Mouse (Mus musculus) adrenal gland, adult 8-10 months (tissue): ENCODE measurements around the gene Kazn. TPM values are rescaled to one million over a fixed set of nuclear protein-coding genes. Genes with fewer than 3 reads are reported as not detected.

Source experiments
- DNase-seq: peaks from one replicate; pipeline ENCODE4 v3.0.0; 2022
- total RNA-seq, 4 experiments: library from RNA; stranded (reverse); gene quantifications; 2 replicates each; pipeline ENCODE4 v1.2.4; 2022

The Kazn gene
- total RNA-seq, 4 experiments from 2014 or later = 27.4 to 46.1 (median 31.9) TPM

DNA sequence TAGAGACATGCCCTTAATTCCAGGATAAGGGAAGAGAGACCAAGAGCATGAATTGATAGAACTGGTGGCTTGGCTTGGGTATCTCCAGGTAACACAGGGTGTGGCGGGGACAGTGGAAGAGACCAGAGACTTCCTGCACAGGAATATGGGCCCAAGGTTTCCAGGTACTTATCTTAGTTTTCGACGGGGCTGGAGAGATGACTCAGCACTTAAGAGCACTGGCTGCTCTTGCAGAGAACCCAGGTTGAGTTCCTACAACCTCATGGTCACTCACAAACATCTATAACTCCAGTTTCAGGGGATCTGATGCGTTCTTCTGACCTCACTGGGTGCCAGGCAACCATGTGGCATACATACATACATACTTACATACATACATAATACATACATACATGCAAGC is 3.0 kb upstream of the Kazn start:
- DNase-seq = no peak

DNA sequence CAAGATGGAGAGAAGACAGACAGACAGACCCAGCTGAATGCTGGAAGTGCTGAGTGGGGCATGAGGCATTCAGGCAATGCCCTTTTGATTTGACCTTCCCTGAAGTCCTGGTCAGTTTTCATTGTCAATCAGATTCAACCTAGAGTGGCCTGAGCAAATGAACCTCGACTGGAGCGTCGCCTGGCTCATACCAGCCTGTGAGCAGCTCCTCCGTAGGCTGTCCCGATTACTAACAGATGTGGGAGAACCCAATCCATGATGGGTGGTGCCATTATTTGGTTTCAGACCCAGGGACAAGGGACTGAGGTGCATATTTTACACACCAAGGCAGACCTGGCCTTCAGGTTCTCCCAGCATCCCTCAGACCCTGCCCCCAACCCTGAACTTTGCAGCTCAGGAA is 1.7 kb upstream of the Kazn start:
- DNase-seq = no peak

DNA sequence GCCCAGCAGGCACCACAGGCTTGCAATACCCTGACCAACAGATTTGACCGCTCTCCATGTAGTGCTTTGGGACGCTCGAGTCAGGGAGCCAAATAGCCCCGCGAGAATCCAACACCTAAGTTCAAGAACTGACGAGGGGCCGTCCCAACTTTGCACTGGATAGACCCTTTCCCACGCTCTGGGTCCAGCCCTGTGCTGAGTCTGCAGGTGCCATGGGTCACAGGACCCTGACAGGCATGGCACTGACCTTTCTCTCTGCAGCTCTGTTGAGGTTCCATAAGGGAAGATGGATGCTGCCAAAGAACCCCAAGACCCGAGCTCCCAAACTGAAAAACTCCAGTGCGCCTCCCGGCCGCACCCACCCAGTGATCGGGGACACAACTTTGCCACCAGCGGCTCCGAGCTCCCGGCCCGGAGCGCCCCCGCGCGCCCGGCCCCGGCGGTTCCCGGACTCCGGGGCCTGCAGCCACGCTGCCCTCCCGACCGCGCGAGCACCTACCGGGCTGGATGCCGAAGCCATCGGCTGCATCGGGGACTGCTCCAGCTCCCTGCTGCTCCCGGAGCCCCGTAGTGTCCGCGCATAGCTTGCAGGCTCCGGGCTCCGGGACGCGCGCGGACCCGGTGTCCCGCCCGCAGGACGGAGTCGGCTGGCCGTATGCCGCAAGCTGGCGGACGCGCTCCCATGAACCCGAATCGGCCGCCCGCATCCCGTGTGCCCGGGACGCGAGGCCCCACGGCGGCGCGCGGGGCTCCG is 538 bp downstream of the Kazn start:
- peak; percentile 51 for DNase-seq

DNA sequence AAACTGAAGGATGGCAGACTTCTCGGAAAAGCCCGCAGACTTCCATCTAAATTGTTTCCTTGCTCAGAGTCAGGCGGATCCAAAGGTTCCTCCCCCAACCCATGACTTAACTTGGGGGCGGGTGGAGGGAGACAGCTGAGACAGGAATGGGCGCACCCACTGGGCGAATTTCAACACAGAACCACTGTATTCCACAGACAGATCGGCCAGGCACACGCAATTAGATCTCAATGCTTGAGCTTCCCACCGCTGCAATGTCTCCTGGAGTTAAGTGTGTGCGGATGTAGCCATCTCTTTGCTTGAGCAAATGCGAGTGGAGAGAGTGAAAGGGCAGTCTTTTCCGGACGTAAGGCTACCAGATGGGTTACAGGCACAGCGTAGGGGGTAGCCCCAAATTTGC is 1.2 kb downstream of the Kazn start:
- DNase-seq = no peak

DNA sequence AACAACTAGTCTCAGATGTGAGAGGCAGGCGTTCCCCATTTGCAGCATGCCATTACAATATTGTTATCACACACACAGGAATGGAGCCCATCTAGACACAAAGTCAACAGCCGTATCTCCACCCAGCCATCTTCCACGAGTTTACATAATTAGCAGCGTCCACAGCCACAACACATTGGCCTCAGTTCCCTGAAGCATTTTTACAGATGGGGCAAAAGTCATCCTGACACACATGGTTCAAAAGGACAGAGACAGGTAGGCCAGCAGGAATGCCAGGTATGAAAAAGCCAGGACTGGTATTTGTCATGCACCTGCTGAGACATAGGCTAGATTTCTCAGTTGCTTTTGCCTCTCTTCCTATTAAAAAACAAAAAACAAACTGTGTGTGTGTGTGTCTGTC is 2.5 kb downstream of the Kazn start:
- DNase-seq = no peak

DNA sequence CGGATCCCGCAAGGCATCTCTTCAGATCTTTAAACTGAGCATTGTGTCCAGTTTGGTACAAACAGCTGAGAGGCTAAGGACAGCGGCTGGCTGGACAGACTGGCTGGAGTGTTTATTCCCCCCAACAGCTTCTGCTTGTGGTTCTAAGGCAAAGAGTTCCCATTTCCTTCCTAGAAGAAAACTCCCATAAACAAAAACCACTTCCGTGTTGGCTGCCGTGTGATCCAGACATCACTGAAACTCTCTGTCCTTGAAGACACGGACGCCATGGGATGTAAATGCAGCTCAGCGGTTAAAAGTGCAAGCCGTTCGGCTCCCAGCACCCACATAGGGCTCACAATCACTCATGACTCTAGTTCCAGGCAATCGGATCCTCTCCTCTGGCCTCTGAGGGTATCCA is 3.8 kb downstream of the Kazn start:
- no peak for DNase-seq

DNA sequence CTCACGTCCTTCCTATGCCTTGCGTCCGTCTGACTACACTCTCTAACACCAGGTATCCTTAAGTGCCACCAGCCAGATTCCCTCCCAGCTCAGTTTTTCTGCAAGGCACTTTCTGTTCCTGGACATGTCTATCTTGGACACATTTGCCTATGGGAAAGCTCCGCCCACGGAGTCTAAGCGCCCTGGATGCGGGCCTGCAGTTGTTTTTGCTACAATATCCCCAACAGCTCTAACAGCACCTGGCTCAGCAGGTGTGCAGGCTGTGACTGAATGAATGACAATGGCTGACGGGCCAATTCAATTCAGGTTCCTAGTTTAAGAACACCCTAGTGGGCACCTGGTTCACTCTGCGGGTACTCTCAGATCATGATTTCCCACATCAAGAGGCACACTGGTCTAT is 4.4 kb downstream of the Kazn start:
- DNase-seq = no peak

DNA sequence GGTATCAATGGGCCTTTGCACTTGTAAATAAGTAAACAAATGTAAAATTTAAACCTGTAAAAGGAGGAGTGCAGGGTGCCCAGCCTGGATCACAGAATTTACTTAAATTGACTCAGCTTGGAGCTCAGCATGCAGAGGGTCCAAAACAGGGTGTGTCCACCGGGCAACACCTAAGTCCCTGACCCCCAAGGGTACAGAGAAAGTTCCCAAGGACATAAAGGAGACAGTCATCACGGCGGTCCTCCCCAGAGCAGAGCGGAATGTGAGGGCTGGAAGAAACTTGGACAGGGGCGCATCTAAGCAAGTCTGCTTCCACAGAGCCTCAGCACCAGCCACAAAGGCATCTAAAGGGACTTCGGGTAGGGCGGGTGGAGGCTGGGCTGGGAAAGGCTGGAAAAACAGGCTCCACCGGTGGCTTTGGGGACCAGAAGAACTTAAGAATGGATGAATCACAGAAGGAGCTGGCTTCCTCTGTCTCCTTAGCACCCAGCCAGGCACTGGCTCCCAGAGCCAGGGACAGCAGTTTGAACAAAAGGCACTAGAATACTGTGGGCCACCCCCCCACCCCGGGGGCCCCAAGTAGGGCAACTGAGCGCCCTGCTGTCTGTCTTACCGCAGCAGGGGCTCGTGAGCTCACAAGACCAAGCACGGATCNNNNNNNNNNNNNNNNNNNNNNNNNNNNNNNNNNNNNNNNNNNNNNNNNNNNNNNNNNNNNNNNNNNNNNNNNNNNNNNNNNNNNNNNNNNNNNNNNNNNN is 10.2 kb downstream of the Kazn start:
- no peak for DNase-seq

DNA sequence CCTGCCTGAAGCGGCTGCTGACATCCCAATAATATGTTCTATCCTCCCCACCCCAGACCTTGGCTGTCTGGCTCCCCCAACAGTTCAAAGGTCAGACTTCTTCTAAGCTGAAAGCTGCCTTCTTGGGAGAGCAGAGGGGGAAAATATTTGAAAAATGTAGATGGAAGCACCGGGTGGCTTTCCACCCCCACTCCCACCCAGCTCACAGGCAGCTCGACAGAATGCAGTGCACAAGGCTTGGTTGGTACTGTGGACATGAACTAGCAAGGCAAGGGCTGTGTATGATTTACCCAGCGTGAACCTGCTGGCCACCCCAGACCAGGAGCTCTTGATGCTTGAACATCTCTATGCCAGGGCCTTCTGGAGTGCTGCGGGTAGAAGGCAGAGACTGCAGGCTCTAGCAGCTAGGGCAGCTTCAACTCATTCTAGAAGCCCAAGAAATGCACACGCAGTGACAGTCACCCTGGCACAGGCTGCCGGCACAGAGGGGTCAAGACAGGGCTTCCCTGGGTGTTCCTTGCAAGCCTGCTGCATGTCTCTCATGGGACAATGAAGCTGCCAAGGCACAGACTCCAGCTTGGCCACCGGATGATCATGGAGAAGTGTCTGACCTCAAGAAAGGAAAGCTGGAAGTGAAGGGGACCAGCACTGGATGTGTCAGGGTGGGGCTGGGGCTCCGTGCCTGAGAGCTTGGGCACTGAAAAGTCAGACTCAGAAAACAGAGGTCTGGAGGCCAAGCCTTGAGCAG is 15.1 kb downstream of the Kazn start:
- DNase-seq = no peak

DNA sequence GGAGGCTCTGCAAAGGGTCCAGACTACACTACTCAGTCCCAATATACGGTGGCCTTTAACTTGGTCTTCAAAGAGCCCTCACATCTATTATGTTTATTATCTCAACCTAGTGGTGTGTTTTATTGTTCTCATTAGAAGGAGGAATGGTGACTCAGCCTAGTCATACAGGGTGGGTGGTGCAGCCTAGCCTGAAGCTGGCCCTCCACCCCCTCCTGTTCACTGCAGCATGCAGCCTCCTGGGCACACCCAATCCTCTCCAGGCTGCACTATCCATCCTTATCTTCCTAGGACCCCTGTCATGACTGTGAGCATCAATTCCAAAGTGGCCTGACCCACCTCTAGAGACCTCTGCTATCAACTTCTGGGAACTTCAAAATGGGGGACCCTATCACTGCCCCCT is 16.8 kb downstream of the Kazn start:
- no peak for DNase-seq

DNA sequence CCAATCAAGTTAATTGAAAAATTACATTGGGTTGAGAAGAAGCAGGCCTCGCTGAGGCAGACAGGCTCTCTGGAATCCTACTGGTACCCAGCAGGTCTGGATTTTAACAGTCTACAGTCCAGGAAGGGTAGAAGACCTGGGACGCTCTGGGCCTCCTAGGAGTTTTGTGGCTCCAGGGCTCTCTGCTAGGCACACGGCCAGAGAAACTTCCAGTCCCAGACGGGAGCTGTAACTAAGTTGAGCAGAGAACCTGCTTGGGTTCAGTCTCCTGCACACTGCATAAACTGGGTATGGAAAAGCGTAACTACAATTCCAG is 17.5 kb downstream of the Kazn start:
- DNase-seq = no peak

DNA sequence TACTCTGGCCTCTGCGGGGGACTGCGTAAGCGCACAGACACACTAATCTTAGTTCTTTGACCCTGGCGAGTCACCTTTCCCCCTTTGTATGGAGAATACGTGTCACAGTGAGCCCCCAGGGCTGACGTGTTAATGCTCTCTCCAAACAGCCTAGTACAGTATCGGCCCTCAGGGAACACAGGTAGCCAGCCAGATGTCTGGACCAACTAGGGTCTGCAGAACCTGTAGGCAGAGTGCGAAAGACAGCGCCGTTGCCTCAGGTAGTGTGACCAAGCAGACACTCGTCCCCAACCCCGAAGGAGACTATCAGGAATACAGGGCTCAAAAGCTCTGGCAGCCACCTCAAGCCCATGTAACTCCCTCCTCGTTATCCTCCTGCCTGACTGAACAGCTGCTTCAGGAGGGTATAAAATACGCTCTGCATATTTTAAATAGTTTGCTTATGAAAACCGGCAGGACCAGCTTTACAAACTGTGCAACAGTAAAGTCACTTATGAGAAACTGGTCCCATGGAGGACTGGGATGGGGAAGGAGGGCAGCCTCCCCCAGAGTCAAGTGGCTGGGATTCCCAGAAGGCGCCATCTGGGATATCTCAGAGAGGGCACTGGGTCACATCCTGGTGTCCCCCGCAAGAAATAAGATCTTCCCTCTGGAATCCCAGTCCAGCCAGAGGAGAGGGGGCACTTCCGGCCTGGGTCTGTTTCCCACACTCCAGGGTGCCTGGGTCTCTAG is 18.0 kb downstream of the Kazn start:
- DNase-seq = no peak

DNA sequence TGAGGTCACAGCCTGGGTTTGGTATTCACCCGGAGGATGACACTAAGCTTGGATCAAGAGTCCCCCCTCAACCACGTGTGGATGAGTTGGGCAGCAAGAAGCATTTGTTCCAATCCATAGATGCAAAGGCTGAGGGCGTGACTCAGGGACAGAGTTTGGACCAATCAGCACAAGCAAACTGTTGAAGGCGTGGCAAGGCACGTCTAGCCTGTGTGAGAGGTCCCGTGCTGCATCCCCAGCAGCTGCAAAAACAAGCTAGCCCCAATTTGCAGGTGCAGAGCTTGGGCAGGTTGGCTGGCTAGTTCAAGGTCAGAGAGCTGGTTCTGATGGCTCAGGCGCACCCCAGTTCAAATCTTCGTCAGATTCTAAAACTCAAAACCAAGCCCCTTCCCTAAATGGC is 20.2 kb downstream of the Kazn start:
- DNase-seq = no peak

DNA sequence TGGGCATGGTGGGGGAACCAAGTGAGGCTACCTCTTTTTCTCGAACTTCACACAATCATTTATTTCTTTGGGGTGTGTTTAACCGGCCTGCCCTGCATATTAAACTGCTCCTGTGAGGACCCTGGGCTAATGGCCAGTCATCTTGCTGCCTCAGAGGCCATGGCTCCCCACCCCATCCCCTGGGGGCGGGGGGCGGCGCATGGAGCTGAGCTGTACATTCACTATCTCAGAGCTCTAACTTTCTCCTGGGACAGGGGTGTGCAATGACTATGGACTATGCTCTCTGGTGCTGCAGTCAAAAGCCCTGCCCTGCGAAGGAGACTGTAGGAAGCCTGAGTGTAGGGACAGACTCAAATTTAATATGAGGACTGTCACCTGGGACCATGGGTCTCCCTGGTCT is 22.2 kb downstream of the Kazn start:
- DNase-seq = no peak

DNA sequence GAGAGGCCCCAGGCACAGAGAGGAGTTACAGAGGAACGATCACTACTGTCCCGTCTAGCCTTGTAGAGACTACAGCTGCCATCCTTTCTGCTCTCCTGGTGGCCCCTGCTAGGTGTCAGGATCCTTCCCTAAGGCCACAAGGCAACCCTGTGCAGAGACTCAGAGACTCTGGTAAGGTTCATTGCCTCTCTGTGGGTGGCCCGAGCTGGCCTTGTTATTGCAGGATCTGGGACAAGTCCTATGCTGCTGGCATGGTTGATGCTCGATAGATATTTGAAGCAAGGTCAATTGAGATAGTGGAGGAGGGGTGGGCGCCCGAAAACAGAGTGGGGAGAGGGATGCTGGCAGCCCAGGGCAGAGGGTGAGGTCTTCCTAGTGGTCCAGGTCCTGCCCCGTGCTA is 23.4 kb downstream of the Kazn start:
- peak; percentile 52 for DNase-seq

DNA sequence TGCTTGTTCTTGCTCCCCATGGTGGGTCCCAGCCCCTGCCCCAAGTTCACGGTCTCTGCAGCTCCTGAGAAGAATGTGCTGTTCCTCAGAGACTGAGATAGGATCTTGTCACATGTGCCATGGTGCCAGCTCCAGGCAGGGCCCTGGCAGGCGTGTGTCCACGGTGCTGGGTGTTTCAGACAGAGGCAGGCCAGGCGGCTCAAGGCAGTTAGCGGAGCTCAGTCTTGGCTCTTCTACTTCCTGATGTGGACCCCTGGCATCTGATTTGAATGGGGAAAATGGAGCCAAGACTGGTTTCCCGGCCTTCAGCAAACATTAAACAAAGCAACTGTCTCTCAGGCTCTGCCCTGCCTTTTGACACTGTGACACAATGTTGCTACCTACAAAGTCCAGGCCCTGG is 24.7 kb downstream of the Kazn start:
- no peak for DNase-seq

DNA sequence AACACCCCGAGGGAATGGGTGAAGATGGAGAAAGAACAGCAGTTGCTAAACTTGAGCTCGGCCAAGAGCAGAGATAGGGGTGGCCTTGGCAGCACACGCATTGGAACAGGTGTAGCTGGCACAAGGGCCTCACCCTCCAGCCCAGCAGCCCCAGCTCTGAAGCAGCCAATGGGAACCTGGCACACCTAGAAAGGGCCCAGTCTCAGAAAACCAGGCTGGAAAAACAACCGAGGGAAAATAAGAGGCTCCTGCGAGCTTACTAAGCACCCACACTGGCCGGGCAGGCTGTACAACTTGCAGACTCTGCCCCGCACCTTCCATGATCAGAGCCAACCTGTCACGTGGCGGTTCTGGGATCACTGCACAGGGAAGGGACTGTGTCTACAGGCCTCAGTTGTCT is 26.8 kb downstream of the Kazn start:
- DNase-seq = no peak

DNA sequence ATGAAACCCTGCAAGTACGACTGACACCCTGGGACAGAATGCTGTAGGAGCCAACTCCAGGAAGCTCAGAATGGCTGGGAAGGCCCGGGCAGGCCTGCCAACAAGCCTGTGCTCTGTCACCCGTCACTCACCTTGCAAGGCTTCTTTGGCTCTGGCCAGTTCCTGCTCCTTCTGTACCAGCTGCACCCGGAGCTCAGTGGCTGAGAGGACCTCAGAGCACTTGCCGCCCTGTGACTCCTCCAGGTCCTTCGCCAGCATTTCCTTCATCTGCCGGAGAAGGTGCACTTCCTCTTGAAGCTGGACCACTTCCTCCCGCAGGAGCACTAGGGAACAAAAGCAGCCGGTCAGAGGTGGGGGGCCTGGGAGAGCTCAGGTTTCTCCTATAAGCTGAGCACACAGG is 29.3 kb downstream of the Kazn start:
- no peak for DNase-seq

DNA sequence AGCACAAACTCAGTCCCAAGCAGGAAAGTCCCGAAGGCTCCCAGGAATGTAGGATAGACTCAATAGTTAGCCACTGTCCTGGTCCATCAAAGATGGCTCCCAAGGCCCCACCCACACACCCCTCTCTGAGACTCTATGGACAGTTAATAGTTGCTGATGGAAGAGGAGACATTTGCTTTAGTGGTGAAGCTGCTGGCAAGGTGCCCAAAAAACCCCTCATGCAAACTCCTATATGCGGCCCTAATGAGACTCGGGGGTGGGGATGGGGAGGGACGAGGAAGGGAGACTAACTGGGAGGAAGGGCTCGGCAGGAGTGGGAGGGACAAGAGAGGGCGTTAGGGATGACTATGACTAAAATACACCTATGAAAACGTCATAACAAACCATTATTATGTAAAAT is 29.7 kb downstream of the Kazn start:
- no peak for DNase-seq

DNA sequence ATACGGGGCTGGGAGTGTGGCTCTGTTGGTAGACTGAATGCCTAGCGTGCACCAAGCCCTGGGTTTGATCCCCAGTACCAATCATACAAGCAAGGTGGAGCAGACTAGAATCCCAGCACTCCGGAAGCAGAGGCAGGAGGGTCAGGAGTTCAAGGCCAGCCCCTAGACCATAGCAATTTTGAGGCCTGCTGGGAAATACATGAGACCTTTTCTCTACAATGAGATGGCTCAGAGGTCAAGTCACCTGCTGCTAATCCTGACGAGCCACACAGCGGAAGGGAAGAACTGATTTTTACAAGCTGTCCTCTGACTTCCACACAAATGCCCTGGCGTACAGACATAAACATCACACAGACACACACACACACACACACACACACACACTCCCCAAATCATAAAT is 33.5 kb downstream of the Kazn start:
- no peak for DNase-seq

DNA sequence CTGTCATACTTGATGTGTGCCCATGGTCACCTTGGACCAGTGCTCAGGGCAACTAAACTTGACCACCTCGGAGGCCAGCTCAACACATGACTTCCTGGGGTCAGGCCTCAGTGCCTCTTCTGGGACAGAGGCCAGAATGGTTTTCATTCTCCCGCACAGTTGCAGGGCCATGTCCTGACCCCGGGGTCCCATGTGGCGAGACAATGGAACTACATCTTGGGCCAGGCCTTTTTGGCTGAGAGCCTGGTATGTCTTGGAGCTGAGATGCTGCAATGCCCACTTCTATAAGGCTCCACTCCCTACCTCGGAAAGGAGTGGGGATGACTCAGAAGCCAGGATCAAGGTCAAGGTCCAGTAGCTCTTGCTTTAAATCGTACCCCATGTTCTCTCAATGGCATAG is 42.6 kb downstream of the Kazn start:
- no peak for DNase-seq

DNA sequence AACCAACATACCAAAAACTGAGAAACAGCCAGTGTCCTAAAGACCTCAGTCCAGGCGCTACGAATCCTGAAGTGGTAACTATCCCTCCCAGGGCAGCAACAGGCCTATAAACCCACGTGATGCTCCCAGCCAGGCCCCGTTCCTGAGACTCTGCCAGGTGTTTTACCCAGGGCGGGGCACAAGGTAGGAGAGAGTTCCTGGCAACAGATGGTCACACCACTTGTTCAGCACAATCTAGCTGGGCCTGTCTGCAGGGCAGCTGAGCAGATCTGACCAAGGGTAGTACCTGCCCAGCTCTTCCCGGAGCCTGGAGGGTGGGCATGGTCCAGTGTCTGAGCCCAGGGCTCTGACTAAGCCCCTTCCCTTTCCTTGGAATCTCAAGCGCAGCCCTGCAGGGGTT is 45.4 kb downstream of the Kazn start:
- DNase-seq = no peak

DNA sequence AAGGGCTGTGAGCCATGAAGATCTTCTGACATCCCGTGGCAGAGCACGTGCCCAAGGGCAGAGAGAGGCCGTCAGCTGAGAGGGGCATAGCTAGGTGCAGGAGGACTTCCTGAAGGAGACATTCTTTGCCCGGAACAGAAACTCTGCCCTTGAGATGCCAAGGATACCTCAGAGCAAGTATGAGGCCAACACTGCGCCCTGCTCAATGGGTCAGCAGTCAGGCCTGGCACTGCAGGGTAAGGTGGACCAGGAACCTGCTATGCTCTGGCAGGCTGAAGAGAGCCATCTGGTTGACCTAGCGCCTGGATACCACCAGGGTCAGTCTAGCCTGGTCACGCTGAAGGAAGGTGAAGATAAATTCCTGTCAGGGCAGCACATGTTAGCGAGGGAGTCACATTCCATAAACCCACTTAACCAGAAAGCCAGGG is 46.0 kb downstream of the Kazn start:
- DNase-seq = no peak
